8 mouse cellular contexts compared by ENCODE assay signal in the genomic region with DNA sequence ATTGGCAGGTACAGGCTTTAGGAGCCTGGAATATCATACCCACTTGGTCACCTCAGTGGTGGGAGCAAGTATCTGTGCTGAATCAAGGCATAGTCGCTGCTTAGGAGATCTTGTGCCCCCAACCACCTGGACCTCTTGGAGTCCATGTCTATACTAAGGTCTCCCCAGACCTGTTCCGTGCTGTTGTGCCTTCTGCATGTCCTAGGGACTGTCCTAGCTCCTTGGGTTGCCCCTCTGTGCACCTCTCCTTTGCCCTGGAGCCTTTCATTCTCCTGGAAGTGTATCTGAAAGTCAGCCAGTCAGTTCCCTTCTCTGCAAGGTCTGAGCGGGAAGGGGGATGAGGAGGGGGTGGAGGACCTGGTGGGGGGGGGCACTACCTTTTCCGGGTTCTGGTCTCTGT.
A peak's percentile ranks its signal among the peaks of the same experiment; 100 is the strongest.
DNase-seq lines count a peak whose midpoint lies in the region; ATAC-seq lines count a peak whose summit lies in the region.

No protein-coding gene starts in this region.

- no peak for ATAC-seq in heart, embryonic 15.5 days (replicated peaks; ENCODE audit: insufficient number of reproducible peaks, insufficient read depth, low FRiP score, low read depth)
- ATAC-seq in embryonic facial prominence, embryonic 12.5 days (ENCODE audit: insufficient number of reproducible peaks, insufficient read depth, low FRiP score, low TSS enrichment) = no peak
- no peak for ATAC-seq in hindbrain, embryonic 15.5 days (ENCODE audit: low FRiP score, low read depth)
- ATAC-seq in midbrain, embryonic 13.5 days = peak; percentile 15; the same call in 1 of the 2 replicates

- no peaks in the 10 kb centered on the region for H3K36me3 ChIP-seq in heart, embryonic 15.5 days
- 0 out of 2 replicates have a peak, but pooled peaks cover 7% of the 10 kb centered on the region for H3K36me3 ChIP-seq in embryonic facial prominence, embryonic 12.5 days
- H3K36me3 ChIP-seq in hindbrain, embryonic 15.5 days = no peaks in the 10 kb centered on the region
- H3K36me3 ChIP-seq in midbrain, embryonic 13.5 days = no peaks in the 10 kb centered on the region

- H3K27ac ChIP-seq in heart, embryonic 15.5 days = peak overlapping the region; percentile 87
- peak overlapping the region; percentile 96 for H3K27ac ChIP-seq in embryonic facial prominence, embryonic 12.5 days
- H3K27ac ChIP-seq in hindbrain, embryonic 15.5 days (replicated peaks) = no peak overlapping the region
- no peak overlapping the region for H3K27ac ChIP-seq in midbrain, embryonic 13.5 days

- peak overlapping the region; percentile 67 for H3K4me3 ChIP-seq in heart, embryonic 15.5 days
- peak overlapping the region; percentile 85 for H3K4me3 ChIP-seq in embryonic facial prominence, embryonic 12.5 days
- H3K4me3 ChIP-seq in hindbrain, embryonic 15.5 days = peak overlapping the region; percentile 51
- H3K4me3 ChIP-seq in midbrain, embryonic 13.5 days (replicated peaks) = peak overlapping the region; percentile 56

- peak overlapping the region; percentile 82 for H3K4me2 ChIP-seq in heart, embryonic 15.5 days
- H3K4me2 ChIP-seq in embryonic facial prominence, embryonic 12.5 days (replicated peaks) = peak overlapping the region; percentile 72
- H3K4me2 ChIP-seq in hindbrain, embryonic 15.5 days = peak overlapping the region; percentile 86
- peak overlapping the region; percentile 83 for H3K4me2 ChIP-seq in midbrain, embryonic 13.5 days (replicated peaks)

- no peaks in the 10 kb centered on the region for H3K9me3 ChIP-seq in heart, embryonic 15.5 days (replicated peaks)
- no peaks in the 10 kb centered on the region for H3K9me3 ChIP-seq in embryonic facial prominence, embryonic 12.5 days
- H3K9me3 ChIP-seq in hindbrain, embryonic 15.5 days = no peaks in the 10 kb centered on the region
- H3K9me3 ChIP-seq in midbrain, embryonic 13.5 days = no peaks in the 10 kb centered on the region

- no peak for DNase-seq in heart, postnatal 14 days
- DNase-seq in adrenal gland, postnatal 14 days = no peak
- DNase-seq in right cerebral cortex, postnatal 25 days = no peak
- DNase-seq in thymus, postnatal 14 days = no peak

- H3K4me1 ChIP-seq in heart, embryonic 15.5 days (replicated peaks) = peaks cover 72% of the 10 kb centered on the region
- H3K4me1 ChIP-seq in embryonic facial prominence, embryonic 12.5 days = peaks cover 74% of the 10 kb centered on the region
- H3K4me1 ChIP-seq in hindbrain, embryonic 15.5 days (replicated peaks) = peaks cover 51% of the 10 kb centered on the region
- peaks cover 66% of the 10 kb centered on the region for H3K4me1 ChIP-seq in midbrain, embryonic 13.5 days (replicated peaks)

- peak overlapping the region; percentile 27; the same call in 1 of the 2 replicates for H3K9ac ChIP-seq in heart, embryonic 15.5 days
- peak overlapping the region; percentile 90 for H3K9ac ChIP-seq in embryonic facial prominence, embryonic 12.5 days
- no peak overlapping the region for H3K9ac ChIP-seq in hindbrain, embryonic 15.5 days
- no peak overlapping the region for H3K9ac ChIP-seq in midbrain, embryonic 13.5 days (replicated peaks)

- WGBS in heart, embryonic 15.5 days = 12% methylated on average over 4 of the region's 4 CpGs
- WGBS in embryonic facial prominence, embryonic 12.5 days = 10% methylated on average over 4 of the region's 4 CpGs
- 17% methylated on average over 4 of the region's 4 CpGs for WGBS in hindbrain, embryonic 15.5 days
- 30% methylated on average over 4 of the region's 4 CpGs for WGBS in midbrain, embryonic 13.5 days

- intact Hi-C loops in heart, postnatal 14 days (cut with DNase I) = loop anchor here (2.0 kb wide), 2 partner anchors 27 to 43 kb away; no protein-coding TSS in a partner anchor

- H3K27me3 ChIP-seq in heart, embryonic 15.5 days = peaks cover 44% of the 10 kb centered on the region
- H3K27me3 ChIP-seq in embryonic facial prominence, embryonic 12.5 days = no peaks in the 10 kb centered on the region
- H3K27me3 ChIP-seq in hindbrain, embryonic 15.5 days = 0 out of 2 replicates have a peak, but pooled peaks cover 3% of the 10 kb centered on the region
- H3K27me3 ChIP-seq in midbrain, embryonic 13.5 days = 0 out of 2 replicates have a peak, but pooled peaks cover 9% of the 10 kb centered on the region

Comparison
In these comparisons a context has a peak if more than half of its experiments do, and no peak if none do; other contexts are left out.
1. H3K27ac ChIP-seq: peak in heart, embryonic 15.5 days (single experiment) and embryonic facial prominence, embryonic 12.5 days (single experiment); none in hindbrain, embryonic 15.5 days (single experiment) and midbrain, embryonic 13.5 days (single experiment).
2. H3K9ac ChIP-seq: peak in heart, embryonic 15.5 days (single experiment) and embryonic facial prominence, embryonic 12.5 days (single experiment); none in hindbrain, embryonic 15.5 days (single experiment) and midbrain, embryonic 13.5 days (single experiment).
3. Peak in every context shown above with its lines, with median percentiles within 50 percentile points of each other: H3K4me2 ChIP-seq and H3K4me3 ChIP-seq.